Mouse (Mus musculus) NIH3T3 (cell line): ENCODE results near the gene Trim63.
A peak's percentile ranks its signal among the peaks of the same experiment; 100 is the strongest.
"Not testable (repeated sequence)": the region's sequence is repeated elsewhere in the genome, so short reads cannot be mapped to it uniquely, and the experiment has no call there.

Experiments
- DNase-seq: peaks from one replicate; pipeline ENCODE4 v3.0.0-alpha.2; 2012; ENCODE audit warnings: low read depth

The Trim63 gene

GRCm38 (mm10) chr4:134298626-134299497 is 16.1 kb upstream of the Trim63 start:
- DNase-seq, result no peak

DNA sequence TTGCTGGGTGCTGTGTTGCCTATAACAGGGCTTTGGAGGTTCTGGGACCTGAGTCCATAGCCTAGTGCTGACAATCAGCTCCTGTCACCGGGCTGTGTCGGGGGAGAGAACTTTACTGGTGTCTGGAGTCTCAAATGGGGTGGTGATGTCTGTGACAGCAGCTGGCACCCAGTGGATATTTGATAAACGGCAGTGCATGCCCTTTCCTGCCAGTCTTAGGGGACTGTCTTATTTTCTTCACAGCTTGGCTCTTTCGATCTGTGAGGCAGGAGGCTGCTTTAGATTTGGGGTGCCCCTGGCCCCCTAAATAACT is 15.5 kb upstream of the Trim63 start:
- no peak for DNase-seq

GRCm38 (mm10) chr4:134300316-134300715 is 14.6 kb upstream of the Trim63 start:
- DNase-seq, result peak; percentile 50

GRCm38 (mm10) chr4:134302084-134302483 is 12.8 kb upstream of the Trim63 start:
- peak; percentile 25 for DNase-seq

DNA sequence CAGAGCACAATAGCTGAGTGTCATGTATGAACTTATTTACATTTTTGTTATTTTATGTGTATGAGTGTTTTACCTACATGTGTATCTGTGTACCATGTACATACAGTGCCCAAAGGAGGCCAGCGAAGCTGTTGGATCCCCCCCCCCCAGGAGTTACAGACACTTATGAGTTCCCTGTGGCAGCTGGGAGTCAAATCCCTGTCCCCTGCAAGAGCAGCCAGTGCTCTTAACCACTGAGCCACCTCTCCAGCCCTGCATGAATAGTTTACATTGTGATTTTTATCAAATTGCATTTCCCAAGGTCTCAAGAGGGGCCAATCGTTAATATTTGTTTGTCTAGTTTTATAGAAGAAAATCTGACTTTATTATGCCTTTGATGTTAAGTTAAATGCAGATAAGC is 8.0 kb upstream of the Trim63 start:
- no peak for DNase-seq

DNA sequence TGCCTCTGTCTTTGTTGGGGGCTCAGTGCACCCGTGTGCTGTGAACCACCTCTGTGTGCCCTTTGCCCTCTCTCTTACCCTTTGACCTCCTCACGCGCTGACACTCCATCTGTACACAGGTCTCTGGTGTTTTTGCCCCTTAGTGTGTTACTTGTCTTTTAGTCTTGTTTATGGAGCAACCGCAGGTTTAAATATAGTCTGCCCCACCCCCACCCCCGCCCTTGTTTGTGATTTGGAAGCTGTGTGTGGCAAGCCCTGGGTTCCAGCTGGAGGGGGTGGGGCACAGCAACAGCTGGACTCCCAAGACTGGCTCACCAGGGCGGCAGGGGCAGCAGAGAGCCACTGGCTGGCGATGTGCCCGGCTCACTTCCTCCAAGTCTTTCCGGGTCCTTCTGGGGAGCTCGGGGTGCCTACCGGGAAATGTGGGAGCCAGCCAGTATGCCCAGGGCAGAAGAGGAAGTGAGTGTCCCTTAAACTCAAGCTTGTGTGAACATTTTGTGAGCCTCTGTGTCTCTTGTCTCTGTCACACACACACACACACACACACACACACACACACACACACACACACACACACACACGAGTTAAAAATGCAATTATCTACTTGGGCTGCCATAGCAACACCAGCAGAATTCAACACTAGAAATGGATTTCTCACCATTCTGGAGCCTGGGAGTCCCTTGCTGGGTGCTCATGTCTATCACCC is 7.4 kb upstream of the Trim63 start:
- DNase-seq, result peak; percentile 60

DNA sequence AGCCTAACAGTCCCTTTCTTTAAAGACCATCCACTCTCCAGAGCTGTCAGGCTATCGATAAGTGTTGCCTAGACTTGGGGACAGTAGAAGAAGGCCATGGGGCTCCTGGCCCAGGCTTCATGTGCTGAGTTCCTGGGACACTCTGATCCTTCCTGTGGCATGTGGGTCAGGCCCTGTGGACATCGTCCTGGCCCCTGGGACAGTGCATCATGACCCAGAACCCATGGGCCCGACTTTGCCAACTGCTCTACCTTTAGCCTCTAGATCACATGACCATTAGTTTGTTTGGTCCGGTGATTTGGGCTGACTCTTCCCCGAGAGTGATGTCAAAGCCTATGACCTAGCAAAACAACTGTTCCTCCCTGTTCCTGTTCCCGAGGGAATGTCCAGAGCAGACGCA is 4.8 kb upstream of the Trim63 start:
- DNase-seq, result no peak

- no peak for DNase-seq
Observed at GRCm38 (mm10) chr4:134310656-134311055, 4.3 kb upstream of the Trim63 start.

GRCm38 (mm10) chr4:134311784-134312183 is 3.1 kb upstream of the Trim63 start:
- no peak for DNase-seq

DNA sequence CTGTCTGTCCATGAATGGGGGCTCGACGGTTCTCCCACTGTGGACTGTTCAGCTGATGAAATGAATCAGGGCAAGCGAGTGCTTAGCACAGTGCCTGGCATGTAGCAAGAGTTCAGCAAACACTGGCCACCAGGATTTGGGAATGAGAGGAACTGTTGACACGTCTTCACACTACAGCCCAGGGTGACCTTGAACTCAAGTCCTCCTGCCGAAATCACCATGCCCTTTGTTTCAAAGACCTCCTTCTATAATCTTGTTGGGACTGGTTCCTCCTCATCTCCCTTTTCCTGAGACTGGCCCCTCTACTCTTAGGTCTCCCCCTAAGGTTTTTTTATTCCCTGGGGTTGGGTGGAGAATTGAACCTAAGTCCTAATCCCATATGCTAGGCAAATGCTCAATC is 2.6 kb upstream of the Trim63 start:
- DNase-seq, result no peak

DNA sequence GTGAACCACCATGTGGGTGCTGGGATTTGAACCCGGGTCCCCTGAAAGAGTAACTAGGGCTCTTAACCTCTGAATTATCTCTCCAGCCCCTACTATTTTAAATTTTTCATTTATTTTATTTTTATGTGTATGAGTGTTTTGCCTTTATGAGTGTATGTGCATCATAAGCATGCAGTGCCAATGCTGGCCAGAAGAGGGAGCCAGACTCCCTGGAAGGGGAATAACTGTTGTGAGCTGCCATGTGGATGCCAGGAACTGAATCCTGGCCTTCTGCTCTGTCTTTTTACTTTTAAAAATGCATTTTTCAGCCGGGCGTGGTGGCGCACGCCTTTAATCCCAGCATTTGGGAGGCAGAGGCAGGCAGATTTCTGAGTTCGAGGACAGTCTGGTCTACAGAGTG is 2.0 kb upstream of the Trim63 start:
- DNase-seq, result peak; percentile 28

DNA sequence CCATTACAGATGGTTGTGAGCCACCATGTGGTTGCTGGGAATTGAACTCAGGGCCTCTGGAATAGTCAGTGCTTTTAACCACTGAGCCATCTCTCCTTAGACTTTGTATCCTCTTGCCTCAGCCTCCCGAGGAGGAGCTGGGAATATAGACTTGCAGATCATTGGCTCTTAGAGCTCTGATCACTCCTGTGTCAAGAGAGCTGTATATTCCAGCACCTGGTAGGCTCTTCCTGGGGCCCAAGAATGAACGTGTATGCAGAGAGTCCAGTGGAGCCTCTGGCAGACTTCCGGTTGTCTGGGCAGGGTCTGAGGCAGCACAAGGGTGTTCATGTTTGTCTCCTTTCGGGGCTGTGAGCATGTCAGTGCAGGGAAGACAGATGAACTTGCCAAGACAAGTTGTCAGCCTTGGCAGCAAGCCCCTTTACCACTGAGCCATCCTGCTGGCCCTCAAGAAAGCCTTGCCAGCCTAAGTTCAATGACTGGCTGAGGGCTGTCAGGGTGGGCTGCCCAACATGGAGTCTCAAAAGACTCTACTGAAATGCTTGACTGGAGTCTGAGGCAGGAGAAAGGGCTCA is 752 bp upstream of the Trim63 start:
- DNase-seq, result no peak

DNA sequence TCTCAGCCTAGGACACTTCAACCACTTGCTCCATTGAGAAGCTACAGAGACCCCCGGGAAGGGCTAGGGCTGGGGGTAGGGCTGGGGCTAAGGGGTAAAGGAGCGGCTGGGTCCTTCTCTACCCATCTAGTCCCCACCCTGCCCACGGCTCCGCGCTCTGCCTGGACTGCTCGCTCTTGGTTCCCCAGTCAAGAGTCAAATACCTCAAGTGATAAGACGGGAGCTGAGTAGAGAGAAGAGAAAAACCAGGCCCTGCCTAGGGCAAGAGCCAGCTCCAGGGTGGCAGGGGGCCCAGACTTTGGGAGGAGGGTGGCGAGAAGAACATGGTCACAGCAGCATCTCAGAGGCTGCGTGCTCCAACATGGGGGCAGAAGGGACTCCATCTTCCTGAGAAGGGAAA is 550 bp downstream of the Trim63 start:
- DNase-seq, result no peak

DNA sequence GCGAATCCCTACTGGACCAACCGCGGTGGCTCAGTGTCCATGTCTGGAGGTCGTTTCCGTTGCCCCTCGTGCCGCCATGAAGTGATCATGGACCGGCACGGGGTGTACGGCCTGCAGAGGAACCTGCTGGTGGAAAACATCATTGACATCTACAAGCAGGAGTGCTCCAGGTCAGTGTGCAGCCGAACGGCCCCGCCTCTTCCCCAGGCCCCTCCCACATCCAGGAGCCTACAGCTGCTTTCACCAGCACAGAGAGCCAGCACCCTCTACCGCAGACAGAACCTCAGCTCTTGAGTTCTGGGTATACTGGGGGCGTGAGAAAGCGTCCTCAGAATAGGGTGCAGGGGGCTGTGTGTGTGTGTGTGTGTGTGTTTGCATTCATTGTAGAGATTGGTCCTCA is 1.5 kb downstream of the Trim63 start:
- no peak for DNase-seq

DNA sequence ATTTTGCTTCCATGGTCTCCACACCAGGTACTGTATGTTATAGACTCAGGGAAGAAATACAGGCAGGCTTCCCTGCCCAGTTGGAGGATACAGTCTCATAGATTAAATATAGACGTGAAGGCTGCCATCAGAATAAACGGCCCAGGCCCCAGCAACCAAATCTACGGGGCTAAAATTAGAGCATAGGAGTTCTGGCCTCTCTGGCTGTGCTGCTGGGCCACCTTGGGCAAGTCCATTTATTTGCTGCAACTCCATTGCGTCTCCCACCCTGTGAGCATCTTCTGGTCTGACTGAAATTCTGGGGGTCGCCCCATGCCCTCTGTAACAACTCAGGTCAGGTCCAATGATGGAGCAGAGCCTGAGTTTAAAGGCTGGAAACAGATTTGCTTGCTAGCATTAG is 4.2 kb downstream of the Trim63 start:
- DNase-seq, result no peak

GRCm38 (mm10) chr4:134319674-134320073 is 4.8 kb downstream of the Trim63 start:
- no peak for DNase-seq

- no peak for DNase-seq
Observed at GRCm38 (mm10) chr4:134321524-134321923, 6.6 kb downstream of the Trim63 start.

DNA sequence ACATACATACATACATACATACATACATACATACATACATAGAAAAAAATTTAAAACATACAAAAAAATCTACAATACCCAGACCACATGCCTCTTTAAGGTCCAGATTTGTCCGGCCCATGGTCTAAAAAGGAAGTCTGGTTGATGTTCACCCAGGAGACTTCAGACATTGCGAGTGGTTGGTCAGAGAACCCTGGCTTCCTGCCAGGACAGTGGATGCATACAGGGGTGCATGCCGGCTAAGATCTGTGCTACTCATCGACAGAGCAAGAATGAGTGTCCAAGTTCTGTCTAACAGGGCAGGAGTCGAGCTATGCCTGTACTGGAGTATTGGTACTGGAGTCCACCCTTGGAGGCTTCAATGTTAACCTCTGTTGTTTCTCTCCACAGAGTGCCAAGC is 9.7 kb downstream of the Trim63 start:
- DNase-seq, result no peak

DNA sequence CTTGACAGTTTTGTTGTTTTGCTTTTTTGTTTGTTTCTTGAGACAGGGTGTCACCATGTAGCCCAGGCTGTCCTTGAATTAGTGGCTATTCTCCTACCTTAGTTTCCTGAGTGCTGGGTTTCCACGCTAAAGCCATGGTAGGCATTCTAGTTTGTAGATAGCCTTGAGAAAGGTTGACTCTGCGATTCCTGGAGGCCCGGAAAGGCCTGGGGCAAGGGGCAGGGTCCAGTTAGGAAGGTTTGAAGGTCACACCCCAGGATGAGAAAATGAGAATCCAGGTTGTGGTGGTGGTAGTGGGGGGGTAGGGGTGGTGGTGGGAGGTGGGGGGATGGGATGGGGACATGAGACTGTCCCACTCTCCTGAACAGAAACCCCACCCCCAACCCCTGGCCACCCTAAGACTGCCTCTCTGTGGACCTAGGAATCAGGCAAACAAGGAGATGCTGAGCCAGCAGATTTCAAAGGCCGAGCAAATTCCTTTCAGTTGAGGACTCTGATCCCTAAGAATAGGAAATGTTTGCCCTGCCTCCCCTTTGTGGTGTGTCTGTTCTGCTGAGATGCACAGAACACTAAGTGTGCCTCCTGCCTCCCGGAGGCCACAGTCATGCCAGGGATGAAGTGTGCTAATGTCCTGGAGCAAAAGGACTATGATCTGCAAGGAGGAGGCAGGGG is 12.1 kb downstream of the Trim63 start:
- DNase-seq, result no peak

- no peak for DNase-seq
Observed at GRCm38 (mm10) chr4:134328151-134328550, 13.2 kb downstream of the Trim63 start.

DNA sequence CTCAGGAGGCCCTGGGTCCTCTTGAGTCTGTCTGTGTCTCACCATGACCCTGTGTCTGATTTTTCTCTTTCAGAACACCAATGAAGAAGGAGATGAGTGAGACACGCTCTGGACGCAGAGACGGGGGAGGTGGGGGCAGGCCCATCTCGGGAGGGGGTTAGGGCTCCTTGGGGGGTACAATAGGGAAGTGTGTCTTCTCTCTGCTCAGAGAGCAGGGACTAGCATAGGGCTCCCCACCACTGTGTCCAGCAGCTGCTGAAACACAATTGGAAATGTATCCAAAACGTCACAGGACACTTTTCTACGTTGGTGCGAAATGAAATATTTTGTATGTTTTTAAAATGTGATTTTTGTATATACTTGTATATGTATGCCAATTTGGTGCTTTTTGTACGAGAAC is 13.9 kb downstream of the Trim63 start:
- no peak for DNase-seq

- DNase-seq, result no peak
Observed at GRCm38 (mm10) chr4:134330281-134330680, 15.4 kb downstream of the Trim63 start.

GRCm38 (mm10) chr4:134341231-134341630 is 26.3 kb downstream of the Trim63 start:
- DNase-seq, result not testable (repeated sequence)
